Mouse (Mus musculus) limb, embryonic 11.5 days (tissue): ENCODE data around the gene Rbms3. TPM values are rescaled to one million over a fixed set of nuclear protein-coding genes. Genes with fewer than 3 reads are reported as not detected.

Source experiments
- ATAC-seq: fragments of 200-750 bp; cut with Nextera tagmentation; 2 replicates; pipeline ENCODE4 v1.8.0; 2017; ENCODE audit warnings: low read depth; ENCODE audit not compliant: insufficient number of reproducible peaks, low FRiP score, low TSS enrichment
- DNase-seq: peaks from one replicate; pipeline ENCODE4 v3.0.0-alpha.2; 2015; ENCODE audit warnings: low spot score
- H3K27ac ChIP-seq: fragments of 300-500 bp; sonication (generic); replicated peaks from 2 replicates; pipeline ENCODE4 v1.5.1; 2014; ENCODE audit warnings: low read depth, mild to moderate bottlenecking, low read length
- H3K27me3 ChIP-seq: fragments of 300-500 bp; sonication (generic); 2 replicates; pipeline ENCODE4 v1.6.1; 2014; ENCODE audit warnings: mild to moderate bottlenecking, low read length, mixed read lengths; ENCODE audit not compliant: control insufficient read depth, insufficient read depth
- H3K36me3 ChIP-seq: fragments of 300-500 bp; sonication (generic); 2 replicates; pipeline ENCODE4 v1.6.1; 2014; ENCODE audit warnings: mild to moderate bottlenecking, low read length, moderate library complexity, mixed read lengths; ENCODE audit not compliant: control insufficient read depth, insufficient read depth
- H3K4me1 ChIP-seq: fragments of 300-500 bp; sonication (generic); 2 replicates; pipeline ENCODE4 v1.6.1; 2014; ENCODE audit warnings: low read length, mixed read lengths; ENCODE audit not compliant: control insufficient read depth, insufficient read depth
- H3K4me2 ChIP-seq: fragments of 300-500 bp; sonication (generic); 2 replicates; pipeline ENCODE4 v1.6.1; 2014; ENCODE audit warnings: low read depth, mild to moderate bottlenecking, moderate library complexity; ENCODE audit not compliant: severe bottlenecking
- H3K4me3 ChIP-seq: fragments of 300-500 bp; sonication (generic); 2 replicates; pipeline ENCODE4 v1.5.1; 2014; ENCODE audit warnings: low read depth, low read length
- H3K9ac ChIP-seq: fragments of 300-500 bp; sonication (generic); 2 replicates; pipeline ENCODE4 v1.6.1; 2014; ENCODE audit warnings: mild to moderate bottlenecking, low read length
- H3K9me3 ChIP-seq: fragments of 300-500 bp; sonication (generic); 2 replicates; pipeline ENCODE4 v1.6.1; 2016; ENCODE audit warnings: low read length; ENCODE audit not compliant: control insufficient read depth
- WGBS: fragments of 180-500 bp; shearing (Covaris S2); extraction: QIAGEN DNeasy Blood & Tissue Kit; methylation state at CpG from one replicate; pipeline ENCODE4 v1.1.7; 2014; 5-methylcytosine and 5-hydroxymethylcytosine counted together
- polyA plus RNA-seq: library from polyadenylated mRNA; unstranded; fragments of >200 nt; fragmentation: Nextera tagmentation; extraction: Ambion mirVana; gene quantifications from 2 replicates; pipeline ENCODE4 v1.2.1, GENCODE M21; 2014

The Rbms3 gene
- polyA plus RNA-seq, 1 experiment from 2014 or later: 51.9 TPM

- no peaks in the 10 kb centered on the region for H3K27me3 ChIP-seq
- H3K9me3 ChIP-seq: no peaks in the 10 kb centered on the region
- no peaks in the 10 kb centered on the region for H3K36me3 ChIP-seq
- no peak for ATAC-seq
- no peak overlapping the region for H3K9ac ChIP-seq
- no peak overlapping the region for H3K27ac ChIP-seq
- no peaks in the 10 kb centered on the region for H3K4me1 ChIP-seq
- WGBS: 73% methylated on average over 4 of the region's 4 CpGs
- DNase-seq: no peak
- no peak overlapping the region for H3K4me3 ChIP-seq
- H3K4me2 ChIP-seq: no peak overlapping the region
Observed at GRCm38 (mm10) chr9:116674191-116674590, 955.5 kb downstream of the Rbms3 start.

DNA sequence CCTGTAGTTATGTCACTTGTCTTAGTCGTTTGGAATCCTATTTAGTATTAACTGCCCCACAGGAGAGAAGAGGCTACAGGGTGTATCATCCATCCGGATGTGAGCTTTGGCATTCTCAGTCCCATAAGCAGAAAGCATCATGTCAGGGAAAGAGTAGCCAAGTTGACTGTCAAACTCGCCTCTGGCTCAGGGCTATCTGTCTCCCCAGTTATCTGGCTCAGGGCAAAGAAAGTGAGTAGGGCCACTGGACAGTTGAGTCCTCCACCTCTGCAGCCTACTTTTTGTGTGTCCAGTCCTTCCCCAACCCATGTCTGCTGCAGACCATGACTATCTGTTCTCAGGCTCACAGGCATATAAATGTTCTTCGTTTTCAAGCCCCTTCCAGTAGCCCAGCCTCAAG is 968.7 kb downstream of the Rbms3 start:
- H3K4me1 ChIP-seq: no peaks in the 10 kb centered on the region
- no peak overlapping the region for H3K27ac ChIP-seq
- ATAC-seq (no peak), DNase-seq (no peak)
- H3K4me2 ChIP-seq: no peak overlapping the region
- H3K9ac ChIP-seq: no peak overlapping the region
- no peaks in the 10 kb centered on the region for H3K27me3 ChIP-seq
- WGBS: 81% methylated on average over 4 of the region's 4 CpGs
- no peaks in the 10 kb centered on the region for H3K9me3 ChIP-seq
- H3K36me3 ChIP-seq: no peaks in the 10 kb centered on the region
- H3K4me3 ChIP-seq: no peak overlapping the region

DNA sequence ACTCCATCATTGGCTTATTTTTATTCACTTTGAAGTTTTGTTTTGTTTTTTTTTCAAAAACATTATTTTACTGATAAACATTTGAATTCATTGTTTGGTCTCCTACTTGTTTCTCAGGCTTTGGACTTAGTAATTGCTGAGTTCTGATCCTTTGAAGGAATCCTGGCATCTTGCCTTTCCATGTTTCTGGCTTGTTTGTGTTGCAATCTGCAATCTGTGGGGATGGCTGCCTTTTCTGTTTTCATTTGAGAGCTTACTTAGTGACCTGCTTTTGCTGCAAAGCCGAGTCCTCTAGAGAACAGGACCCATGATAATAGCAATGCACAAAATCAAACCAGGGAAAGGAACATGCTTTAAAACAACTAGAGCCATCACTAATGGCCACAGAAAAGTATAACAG is 969.8 kb downstream of the Rbms3 start:
- Histone ChIP-seq H3K27ac (no peak overlapping the region), H3K36me3 (no peaks in the 10 kb centered on the region), H3K4me2 (no peak overlapping the region), H3K9ac (no peak overlapping the region), H3K9me3 (no peaks in the 10 kb centered on the region), H3K27me3 (no peaks in the 10 kb centered on the region), H3K4me3 (no peak overlapping the region), H3K4me1 (no peaks in the 10 kb centered on the region)
- ATAC-seq (no peak), DNase-seq (no peak)
- WGBS: 92% methylated on average over 1 of the region's 1 CpGs

DNA sequence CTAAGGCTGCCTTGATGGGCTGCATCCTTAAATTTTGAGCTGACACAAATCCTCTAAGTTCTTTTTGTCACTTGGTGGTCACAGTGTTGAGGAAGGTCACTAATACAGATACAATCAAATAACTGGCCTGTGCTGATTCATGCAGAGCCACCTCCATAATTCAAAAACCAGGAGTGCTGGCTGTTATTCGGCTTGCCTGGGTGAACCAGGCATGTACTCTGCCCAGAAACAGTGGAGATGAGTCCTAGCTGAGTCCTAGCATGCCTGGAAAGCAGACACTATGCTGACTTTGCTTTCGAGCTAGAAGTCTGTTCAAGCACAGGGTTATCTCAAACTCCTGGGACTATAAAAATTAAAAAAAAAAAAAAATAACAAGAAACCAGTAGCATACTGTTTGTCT is 972.6 kb downstream of the Rbms3 start:
- Histone ChIP-seq H3K4me1 (no peaks in the 10 kb centered on the region), H3K4me3 (no peak overlapping the region), H3K9ac (no peak overlapping the region), H3K27me3 (no peaks in the 10 kb centered on the region), H3K36me3 (no peaks in the 10 kb centered on the region), H3K4me2 (no peak overlapping the region), H3K9me3 (no peaks in the 10 kb centered on the region), H3K27ac (no peak overlapping the region)
- DNase-seq (no peak), ATAC-seq (no peak)
- WGBS: 94% methylated on average over 2 of the region's 2 CpGs

DNA sequence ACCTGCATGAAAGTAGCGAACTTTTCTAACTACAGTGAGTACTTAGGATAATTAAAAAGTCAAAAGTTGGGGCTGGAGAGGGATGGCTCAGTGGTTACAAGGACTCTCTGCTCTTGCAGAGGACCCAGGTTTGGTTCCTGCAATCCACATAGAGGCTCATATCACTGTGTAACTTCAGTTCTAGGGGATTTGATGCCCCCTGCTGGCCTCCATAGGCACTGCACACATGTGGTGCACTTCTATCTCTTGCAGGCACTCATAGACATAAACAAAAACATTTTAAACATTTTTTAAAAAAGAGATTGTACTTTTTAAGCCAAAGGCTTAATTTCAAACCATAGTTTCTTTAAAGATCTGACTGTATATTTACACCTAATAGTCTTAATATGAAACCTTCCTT is 978.3 kb downstream of the Rbms3 start:
- 94% methylated on average over 1 of the region's 1 CpGs for WGBS
- Histone ChIP-seq H3K4me1 (peaks cover 7% of the 10 kb centered on the region; the same call in 1 of the 2 replicates), H3K27me3 (no peaks in the 10 kb centered on the region), H3K9ac (no peak overlapping the region), H3K36me3 (no peaks in the 10 kb centered on the region), H3K4me3 (no peak overlapping the region), H3K9me3 (no peaks in the 10 kb centered on the region), H3K27ac (no peak overlapping the region), H3K4me2 (no peak overlapping the region)
- no peak for DNase-seq
- no peak for ATAC-seq

- no peak for ATAC-seq
- no peak for DNase-seq
- Histone ChIP-seq H3K4me2 (no peak overlapping the region), H3K27ac (no peak overlapping the region), H3K27me3 (no peaks in the 10 kb centered on the region), H3K4me3 (no peak overlapping the region), H3K9me3 (no peaks in the 10 kb centered on the region), H3K4me1 (peaks cover 7% of the 10 kb centered on the region; the same call in 1 of the 2 replicates), H3K36me3 (no peaks in the 10 kb centered on the region), H3K9ac (no peak overlapping the region)
- 38% methylated on average over 4 of the region's 4 CpGs for WGBS
Observed at GRCm38 (mm10) chr9:116649955-116650354, 979.8 kb downstream of the Rbms3 start.

GRCm38 (mm10) chr9:116649086-116649792 is 980.5 kb downstream of the Rbms3 start:
- DNase-seq: no peak
- Histone ChIP-seq H3K27ac (no peak overlapping the region; the same call in 1 of the 2 replicates), H3K4me3 (no peak overlapping the region), H3K4me1 (peaks cover 7% of the 10 kb centered on the region; the same call in 1 of the 2 replicates), H3K36me3 (no peaks in the 10 kb centered on the region), H3K9ac (no peak overlapping the region), H3K9me3 (no peaks in the 10 kb centered on the region), H3K27me3 (no peaks in the 10 kb centered on the region), H3K4me2 (no peak overlapping the region)
- no peak for ATAC-seq
- 18% methylated on average over 9 of the region's 9 CpGs for WGBS

GRCm38 (mm10) chr9:116644616-116645015 is 985.1 kb downstream of the Rbms3 start:
- H3K4me1 ChIP-seq: peaks cover 7% of the 10 kb centered on the region
- ATAC-seq (no peak), DNase-seq (no peak)
- H3K27ac ChIP-seq: no peak overlapping the region
- H3K9ac ChIP-seq: no peak overlapping the region
- H3K4me3 ChIP-seq: no peak overlapping the region
- no peak overlapping the region for H3K4me2 ChIP-seq
- no peaks in the 10 kb centered on the region for H3K9me3 ChIP-seq
- H3K27me3 ChIP-seq: no peaks in the 10 kb centered on the region
- no peaks in the 10 kb centered on the region for H3K36me3 ChIP-seq
- 84% methylated on average over 8 of the region's 8 CpGs for WGBS

- DNase-seq (no peak), ATAC-seq (no peak)
- 59% methylated on average over 4 of the region's 4 CpGs for WGBS
- Histone ChIP-seq H3K27me3 (no peaks in the 10 kb centered on the region), H3K4me2 (no peak overlapping the region), H3K9ac (no peak overlapping the region), H3K9me3 (no peaks in the 10 kb centered on the region), H3K36me3 (no peaks in the 10 kb centered on the region), H3K27ac (no peak overlapping the region), H3K4me1 (peaks cover 11% of the 10 kb centered on the region), H3K4me3 (no peak overlapping the region)
Observed at GRCm38 (mm10) chr9:116640302-116640679, 989.4 kb downstream of the Rbms3 start.
